Mouse (Mus musculus) heart, embryonic 14.5 days (tissue): ENCODE data around the gene Tfdp2. TPM values are rescaled to one million over a fixed set of nuclear protein-coding genes. Genes with fewer than 3 reads are reported as not detected.

Source experiments
- polyA plus RNA-seq: library from polyadenylated mRNA; unstranded; fragments of >200 nt; fragmentation: Nextera tagmentation; extraction: Ambion mirVana; gene quantifications from 2 replicates; pipeline ENCODE4 v1.2.1, GENCODE M21; 2014

The Tfdp2 gene
- polyA plus RNA-seq, 1 experiment from 2014 or later: 38.1 TPM

Other genes starting within 250 kb of the Tfdp2 start
- gene Xrn1, start 241.5 kb upstream of the Tfdp2 start, polyA plus RNA-seq: 13.7 and 18.8 TPM in 2 replicates
- gene Gk5, start 76.9 kb upstream of the Tfdp2 start, polyA plus RNA-seq: 3.4 and 3.9 TPM in 2 replicates
- 135 and 138 TPM in 2 replicates for gene Atp1b3, start 168.2 kb downstream of the Tfdp2 start, polyA plus RNA-seq